Mouse (Mus musculus) MEL (cell line): Measurements from ENCODE around the gene Tomm7. TPM values are rescaled to one million over a fixed set of nuclear protein-coding genes. Genes with fewer than 3 reads are reported as not detected.

Source experiments
- DNase-seq: peaks from one replicate; pipeline ENCODE4 v3.0.0; 2011; ENCODE audit warnings: low read depth, low spot score
- H3K27ac ChIP-seq: 2 replicates; pipeline ENCODE4 v1.5.1; 2012; ENCODE audit warnings: low read depth, mild to moderate bottlenecking, control low read depth, low read length, moderate library complexity; ENCODE audit not compliant: control insufficient read depth
- H3K27me3 ChIP-seq, 2 experiments: fragments of 150-350 bp in 1 of 2; sonication (generic) in 1 of 2; 2 replicates each; pipeline ENCODE4 v1.6.1; 2012; ENCODE audit warnings: low read length in 2 of 2, mild to moderate bottlenecking in 2 of 2, improper control_type of control experiment in 1 of 2, moderate library complexity in 1 of 2; ENCODE audit not compliant: insufficient read depth in 2 of 2, control insufficient read depth in 1 of 2
- H3K36me3 ChIP-seq, 2 experiments: 2 replicates each; pipeline ENCODE4 v1.6.1; 2012 to 2014; ENCODE audit warnings: low read length in 2 of 2, improper control_type of control experiment in 1 of 2, inconsistent platforms in 1 of 2, mild to moderate bottlenecking in 1 of 2; ENCODE audit not compliant: insufficient read depth in 2 of 2, control insufficient read depth in 1 of 2
- H3K4me1 ChIP-seq, 2 experiments: fragments of 150-350 bp in 1 of 2; sonication (generic) in 1 of 2; 2 replicates each; pipeline ENCODE4 v1.6.1; 2012; ENCODE audit warnings: low read length in 2 of 2, improper control_type of control experiment in 1 of 2, mild to moderate bottlenecking in 1 of 2; ENCODE audit not compliant: insufficient read depth in 2 of 2, control insufficient read depth in 1 of 2
- H3K4me3 ChIP-seq, 2 experiments: fragments of 150-350 bp in 1 of 2; sonication (generic) in 1 of 2; 2 replicates each; pipeline ENCODE4 v1.5.1; 2012; ENCODE audit warnings: low read depth in 2 of 2, low read length in 2 of 2, mild to moderate bottlenecking in 2 of 2, moderate library complexity in 2 of 2, control low read depth in 1 of 2, improper control_type of control experiment in 1 of 2; ENCODE audit not compliant: control insufficient read depth in 1 of 2, insufficient read depth in 1 of 2
- H3K79me2 ChIP-seq: 2 replicates; pipeline ENCODE4 v1.6.1; 2012; ENCODE audit warnings: mild to moderate bottlenecking, low read length, moderate library complexity; ENCODE audit not compliant: control insufficient read depth, poor library complexity, insufficient read depth
- H3K9ac ChIP-seq: 2 replicates; pipeline ENCODE4 v1.6.1; 2012; ENCODE audit warnings: low read depth, mild to moderate bottlenecking, control low read depth, low read length, moderate library complexity; ENCODE audit not compliant: control insufficient read depth, poor library complexity, severe bottlenecking
- H3K9me3 ChIP-seq: fragments of 150-350 bp; sonication (generic); replicated peaks from 2 replicates; pipeline ENCODE4 v1.6.1; 2012; ENCODE audit warnings: mild to moderate bottlenecking, low read length, improper control_type of control experiment, moderate library complexity; ENCODE audit not compliant: insufficient read depth
- BHLHE40 ChIP-seq: IDR thresholded peaks from 2 replicates; pipeline ENCODE4 v1.6.1; 2012; ENCODE audit warnings: low read depth, mild to moderate bottlenecking, inconsistent platforms, low read length, improper control_type of control experiment, borderline replicate concordance
- CHD1 ChIP-seq: IDR thresholded peaks from 2 replicates; pipeline ENCODE4 v1.6.1; 2012; ENCODE audit warnings: low read depth, mild to moderate bottlenecking, inconsistent platforms, low read length, improper control_type of control experiment
- CHD2 ChIP-seq: IDR thresholded peaks from 2 replicates; pipeline ENCODE4 v1.6.1; 2011; ENCODE audit warnings: low read length, improper control_type of control experiment
- CTCF ChIP-seq, 3 experiments: IDR thresholded peaks in 2 of 3; conservative IDR thresholded peaks in 1 of 3; 2 replicates each; pipeline ENCODE4 v1.5.1; 2011 to 2012; ENCODE audit warnings: low read length in 3 of 3, low read depth in 2 of 3, mild to moderate bottlenecking in 2 of 3, improper control_type of control experiment in 1 of 3, inconsistent platforms in 1 of 3, mixed read lengths in 1 of 3, moderate library complexity in 1 of 3; ENCODE audit not compliant: control insufficient read depth in 1 of 3, insufficient read depth in 1 of 3, poor library complexity in 1 of 3, severe bottlenecking in 1 of 3
- E2F4 ChIP-seq: IDR thresholded peaks from 2 replicates; pipeline ENCODE4 v1.6.1; 2011; ENCODE audit warnings: low read depth, low read length, improper control_type of control experiment, borderline replicate concordance
- ELF1 ChIP-seq: IDR thresholded peaks from 2 replicates; pipeline ENCODE4 v1.6.1; 2014; ENCODE audit warnings: low read depth, mild to moderate bottlenecking, inconsistent platforms, low read length, improper control_type of control experiment, moderate library complexity
- EP300 ChIP-seq, 2 experiments: IDR thresholded peaks; 2 replicates each; pipeline ENCODE4 v1.6.1; 2011; ENCODE audit warnings: improper control_type of control experiment in 2 of 2, low read length in 2 of 2, low read depth in 1 of 2, mild to moderate bottlenecking in 1 of 2
- ETS1 ChIP-seq: IDR thresholded peaks from 2 replicates; pipeline ENCODE4 v1.6.1; 2012; ENCODE audit warnings: low read depth, mild to moderate bottlenecking, inconsistent platforms, low read length, improper control_type of control experiment, moderate library complexity
- GABPA ChIP-seq: IDR thresholded peaks from 2 replicates; pipeline ENCODE4 v1.6.1; 2012; ENCODE audit warnings: low read depth, mild to moderate bottlenecking, inconsistent platforms, low read length, improper control_type of control experiment, moderate library complexity
- GATA1 ChIP-seq: IDR thresholded peaks from 2 replicates; pipeline ENCODE4 v1.6.1; 2011; ENCODE audit warnings: low read depth, low read length, improper control_type of control experiment
- HCFC1 ChIP-seq: IDR thresholded peaks from 2 replicates; pipeline ENCODE4 v1.6.1; 2012; ENCODE audit warnings: low read depth, mild to moderate bottlenecking, inconsistent platforms, low read length, improper control_type of control experiment, moderate library complexity
- JUND ChIP-seq: IDR thresholded peaks from 2 replicates; pipeline ENCODE4 v1.6.1; 2011; ENCODE audit warnings: low read depth, mild to moderate bottlenecking, improper control_type of control experiment, low read length
- KAT2A ChIP-seq: conservative IDR thresholded peaks from 2 replicates; pipeline ENCODE4 v1.6.1; 2012; ENCODE audit warnings: low read depth, low read length, improper control_type of control experiment, inconsistent platforms
- MAFK ChIP-seq: IDR thresholded peaks from 2 replicates; pipeline ENCODE4 v1.6.1; 2011; ENCODE audit warnings: low read depth, mild to moderate bottlenecking, low read length, improper control_type of control experiment, borderline replicate concordance
- MAX ChIP-seq: IDR thresholded peaks from 2 replicates; pipeline ENCODE4 v1.6.1; 2011; ENCODE audit warnings: low read length, improper control_type of control experiment
- MAZ ChIP-seq: IDR thresholded peaks from 2 replicates; pipeline ENCODE4 v1.6.1; 2012; ENCODE audit warnings: low read depth, mild to moderate bottlenecking, inconsistent platforms, low read length, improper control_type of control experiment
- MEF2A ChIP-seq: IDR thresholded peaks from 2 replicates; pipeline ENCODE4 v1.6.1; 2014; ENCODE audit warnings: low read depth, mild to moderate bottlenecking, inconsistent platforms, low read length, improper control_type of control experiment; ENCODE audit not compliant: poor library complexity, insufficient replicate concordance, severe bottlenecking; ENCODE audit errors: extremely low read depth
- MXI1 ChIP-seq: IDR thresholded peaks from 2 replicates; pipeline ENCODE4 v1.6.1; 2011; ENCODE audit warnings: mild to moderate bottlenecking, low read depth, low read length, improper control_type of control experiment
- MYB ChIP-seq: IDR thresholded peaks from 2 replicates; pipeline ENCODE4 v1.6.1; 2011; ENCODE audit warnings: mild to moderate bottlenecking, low read depth, low read length, improper control_type of control experiment
- MYC ChIP-seq: IDR thresholded peaks from 2 replicates; pipeline ENCODE4 v1.6.1; 2011; ENCODE audit warnings: low read depth, mild to moderate bottlenecking, low read length, improper control_type of control experiment, moderate library complexity
- NELFE ChIP-seq: IDR thresholded peaks from 2 replicates; pipeline ENCODE4 v1.6.1; 2011; ENCODE audit warnings: low read depth, low read length, improper control_type of control experiment
- NRF1 ChIP-seq: IDR thresholded peaks from 2 replicates; pipeline ENCODE4 v1.6.1; 2014; ENCODE audit warnings: low read depth, mild to moderate bottlenecking, inconsistent platforms, low read length, improper control_type of control experiment, moderate library complexity; ENCODE audit not compliant: poor library complexity, insufficient read depth, severe bottlenecking
- POLR2A ChIP-seq, 2 experiments: IDR thresholded peaks; 2 replicates each; pipeline ENCODE4 v1.6.1; 2011 to 2012; ENCODE audit warnings: low read length in 2 of 2, mild to moderate bottlenecking in 2 of 2, control low read depth in 1 of 2, improper control_type of control experiment in 1 of 2, low read depth in 1 of 2, moderate library complexity in 1 of 2; ENCODE audit not compliant: control insufficient read depth in 1 of 2, insufficient read depth in 1 of 2, poor library complexity in 1 of 2
- POLR2AphosphoS5 ChIP-seq: IDR thresholded peaks from 2 replicates; pipeline ENCODE4 v1.6.1; 2012; ENCODE audit warnings: low read depth, borderline replicate concordance, mild to moderate bottlenecking, inconsistent platforms, low read length, moderate library complexity, mixed read lengths
- RAD21 ChIP-seq: IDR thresholded peaks from 2 replicates; pipeline ENCODE4 v1.6.1; 2011; ENCODE audit warnings: mild to moderate bottlenecking, low read depth, low read length, improper control_type of control experiment
- SMC3 ChIP-seq: IDR thresholded peaks from 2 replicates; pipeline ENCODE4 v1.6.1; 2011; ENCODE audit warnings: low read depth, low read length, improper control_type of control experiment
- TAL1 ChIP-seq: IDR thresholded peaks from 2 replicates; pipeline ENCODE4 v1.6.1; 2012; ENCODE audit warnings: mild to moderate bottlenecking, inconsistent platforms, low read length, moderate library complexity, mixed read lengths
- TBP ChIP-seq: IDR thresholded peaks from 2 replicates; pipeline ENCODE4 v1.8.0; 2011; ENCODE audit warnings: low read depth, low read length, improper control_type of control experiment
- TCF12 ChIP-seq: IDR thresholded peaks from 2 replicates; pipeline ENCODE4 v1.6.1; 2014; ENCODE audit warnings: low read depth, mild to moderate bottlenecking, inconsistent platforms, low read length, improper control_type of control experiment, moderate library complexity
- UBTF ChIP-seq: IDR thresholded peaks from 2 replicates; pipeline ENCODE4 v1.6.1; 2012; ENCODE audit warnings: low read depth, mild to moderate bottlenecking, inconsistent platforms, low read length, improper control_type of control experiment, moderate library complexity, borderline replicate concordance; ENCODE audit not compliant: insufficient read depth
- USF1 ChIP-seq: IDR thresholded peaks from 2 replicates; pipeline ENCODE4 v1.6.1; 2014; ENCODE audit warnings: low read depth, mild to moderate bottlenecking, inconsistent platforms, low read length, improper control_type of control experiment, moderate library complexity
- USF2 ChIP-seq, 2 experiments: IDR thresholded peaks; 2 replicates each; pipeline ENCODE4 v1.6.1; 2011 to 2012; ENCODE audit warnings: improper control_type of control experiment in 2 of 2, low read length in 2 of 2, borderline replicate concordance in 1 of 2, inconsistent platforms in 1 of 2, low read depth in 1 of 2, mild to moderate bottlenecking in 1 of 2; ENCODE audit not compliant: insufficient read depth in 1 of 2
- ZC3H11A ChIP-seq: IDR thresholded peaks from 2 replicates; pipeline ENCODE4 v1.6.1; 2012; ENCODE audit warnings: low read depth, mild to moderate bottlenecking, inconsistent platforms, low read length, improper control_type of control experiment
- ZNF384 ChIP-seq: IDR thresholded peaks from 2 replicates; pipeline ENCODE4 v1.6.1; 2012; ENCODE audit warnings: low read depth, mild to moderate bottlenecking, inconsistent platforms, low read length, improper control_type of control experiment
- polyA plus RNA-seq, 2 experiments: library from polyadenylated mRNA; stranded (reverse) in 1 of 2; unstranded in 1 of 2; fragments of >175 nt in 1 of 2; fragments of >200 nt in 1 of 2; gene quantifications; 2 replicates each; pipeline versions ENCODE4 v1.2.1 to v1.2.4; 2012; ENCODE audit warnings: low replicate concordance in 2 of 2, low read depth in 1 of 2; ENCODE audit not compliant: insufficient read length in 2 of 2, insufficient read depth in 1 of 2, missing spikeins in 1 of 2
- total RNA-seq: library from RNA; depleted of rRNA; stranded (reverse); fragments of 300-350 nt; gene quantifications from 2 replicates; pipeline ENCODE4 v1.2.3, GENCODE M21; 2012; rRNA removed

Tomm7 gene
- total RNA-seq, result 239 and 264 TPM in 2 replicates
- 100 to 1,000 TPM in 1 of 2 experiments, not detected in 1; 194 TPM for polyA plus RNA-seq

DNA sequence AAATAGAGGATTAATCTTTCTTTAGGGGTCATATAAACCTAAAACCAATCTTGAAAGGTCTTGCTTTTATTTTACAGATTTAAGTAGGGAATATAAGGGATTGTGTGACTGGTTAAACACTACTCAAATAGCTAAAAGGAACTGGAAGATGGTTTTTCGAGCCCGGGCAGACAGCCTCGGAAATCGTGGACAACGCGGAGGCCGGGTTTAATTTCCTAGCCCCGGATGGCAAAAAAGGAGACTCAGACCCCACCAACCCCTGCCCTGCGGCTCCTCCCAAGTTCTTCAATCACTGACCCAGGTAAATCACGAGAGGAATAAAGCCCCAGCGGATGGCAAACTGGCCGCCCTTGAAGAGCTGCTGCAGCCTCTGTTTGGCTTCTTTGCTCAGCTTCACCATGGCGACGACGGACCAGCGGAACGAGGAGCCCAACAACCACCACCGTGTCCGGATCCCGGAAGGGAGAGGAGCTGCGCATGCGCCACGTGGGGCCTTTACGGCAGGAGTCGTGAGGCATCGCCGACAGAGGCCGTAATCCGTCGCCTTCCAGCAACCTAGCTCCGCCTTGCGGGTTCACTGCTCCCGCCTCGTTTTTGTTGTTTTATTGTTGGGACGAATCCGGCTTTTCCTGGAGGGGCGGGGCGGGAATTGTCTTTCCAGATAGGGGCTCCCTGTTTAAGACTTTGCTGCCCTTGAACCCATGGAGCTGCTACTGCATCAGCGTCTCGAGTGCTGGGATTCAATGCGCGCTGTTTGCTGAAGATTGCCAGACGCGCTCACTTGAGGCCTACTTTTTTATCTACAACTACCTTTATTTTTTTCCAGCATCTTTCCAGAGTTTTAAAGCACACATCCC, at the start of gene Tomm7:
Gene Tomm7 (minus strand): TSS at position 488 of the 857 bp plus-strand sequence.
- peaks cover 24% of the 10 kb centered on the region for H3K79me2 ChIP-seq
- no peaks in the 10 kb centered on the region for H3K9me3 ChIP-seq
- H3K27ac ChIP-seq, result peak within 1 kb of the TSS; percentile 81
- no peaks in the 10 kb centered on the region for H3K27me3 ChIP-seq
- peak; percentile 100 for DNase-seq
- peaks cover 2 to 9% of the 10 kb centered on the region in 2 experiments; a peak in 3 of 4 replicates for H3K4me1 ChIP-seq
- peaks cover 16% of the 10 kb centered on the region in 2 experiments for H3K36me3 ChIP-seq
- H3K4me3 ChIP-seq, result peak within 1 kb of the TSS; percentile 74 to 91
- H3K9ac ChIP-seq, result peak within 1 kb of the TSS; percentile 98
- TF ChIP-seq POLR2AphosphoS5 (no peak), MEF2A (no peak), MAX (peak; percentile 96), ETS1 (peak; percentile 32; the same call in 1 of the 2 replicates), ZNF384 (no peak), CHD1 (peak; percentile 97), MYB (peak; percentile 53; the same call in 1 of the 2 replicates), TBP (peak; percentile 90), GATA1 (no peak), MAZ (peak; percentile 59; the same call in 1 of the 2 replicates), POLR2A (IDR thresholded peaks at IDR 0.05; ENCODE audit: control insufficient read depth in 1 of 2, insufficient read depth in 1 of 2, low read depth in 1 of 2, low read length in 2 of 2, poor library complexity in 1 of 2) (peak; percentile 64 to 91), ELF1 (peak; percentile 100), USF1 (peak; percentile 57; the same call in 1 of the 2 replicates), RAD21 (no peak), SMC3 (no peak; the same call in 1 of the 2 replicates), E2F4 (no peak; the same call in 1 of the 2 replicates), EP300 (IDR thresholded peaks at IDR 0.05; ENCODE audit: low read depth in 1 of 2, low read length in 2 of 2) (peak in 1 of 2 experiments; percentile 57; a peak in 2 of 4 replicates), KAT2A (peak; percentile 100), ZC3H11A (no peak), TAL1 (no peak), MXI1 (peak; percentile 97), MYC (peak; percentile 95), MAFK (no peak), BHLHE40 (no peak), CTCF (IDR thresholded peaks at IDR 0.05 in 2 of 3, conservative IDR thresholded peaks at IDR 0.05 in 1 of 3; ENCODE audit: control insufficient read depth in 1 of 3, insufficient read depth in 1 of 3, low read depth in 2 of 3, low read length in 3 of 3, poor library complexity in 1 of 3, severe bottlenecking in 1 of 3) (no peak), UBTF (no peak), USF2 (IDR thresholded peaks at IDR 0.05; ENCODE audit: borderline replicate concordance in 1 of 2, insufficient read depth in 1 of 2, low read depth in 1 of 2, low read length in 2 of 2) (no peak), TCF12 (peak; percentile 88), GABPA (peak; percentile 29; the same call in 1 of the 2 replicates), NRF1 (peak; percentile 95), JUND (0 out of 2 replicates have a peak, but pooled peaks have one; percentile 72), CHD2 (no peak), HCFC1 (peak; percentile 96), NELFE (peak; percentile 96)
